In genomic region chr4:114876441-114876972, GRCm38 (mm10) we compare ENCODE assay signal across 18 mouse cellular contexts. TPM values are rescaled to one million over a fixed set of nuclear protein-coding genes. Genes with fewer than 3 reads are reported as not detected.
A peak's percentile ranks its signal among the peaks of the same experiment; 100 is the strongest.
DNase-seq lines count a peak whose midpoint lies in the region; ATAC-seq and TF ChIP-seq lines count a peak whose summit lies in the region.
"Had no signal": no experiment of that assay in that cellular context is flagged by ENCODE, and none has a peak within 500 bp of the region (broad histone marks: within the 10 kb centered on the region; RNA-seq: fewer than 3 reads in every experiment).

No protein-coding gene starts in this region.

- DNase-seq in adrenal gland, adult 2 months, result peak; percentile 10
- no peak for DNase-seq in adrenal gland, adult 18-20 months (ENCODE audit: low spot score in 2 of 2)
- no peak for DNase-seq in kidney, adult 11 months
- DNase-seq in testis, postnatal 10 days (ENCODE audit: low spot score), result peak; percentile 45
- no peak for DNase-seq in testis, postnatal 14 days (ENCODE audit: low spot score)
- DNase-seq in frontal cortex, postnatal 14 days (ENCODE audit: low spot score in 2 of 2), result no peak

- no peak for TF ChIP-seq CTCF in intestine, postnatal 0 days (IDR thresholded peaks at IDR 0.05; ENCODE audit: low read depth)

- H3K9ac ChIP-seq in kidney, embryonic 14.5 days (ENCODE audit: low read depth, low read length), result no peak overlapping the region
- H3K9ac ChIP-seq in intestine, postnatal 0 days (ENCODE audit: low read depth, low read length), result no peak overlapping the region
- H3K9ac ChIP-seq: heart, embryonic 12.5 days; neural tube, embryonic 12.5 days had no signal

- H3K4me1 ChIP-seq in kidney, embryonic 14.5 days (ENCODE audit: control insufficient read depth, insufficient read depth, low read length), result no peaks in the 10 kb centered on the region; the same call in 1 of the 2 replicates
- no peaks in the 10 kb centered on the region for H3K4me1 ChIP-seq in intestine, postnatal 0 days (replicated peaks; ENCODE audit: control insufficient read depth, insufficient read depth, low read length)
- H3K4me1 ChIP-seq: heart, embryonic 12.5 days; neural tube, embryonic 12.5 days had no signal

- no peaks in the 10 kb centered on the region for H3K9me3 ChIP-seq in kidney, embryonic 14.5 days (ENCODE audit: control insufficient read depth, low read length)
- no peaks in the 10 kb centered on the region for H3K9me3 ChIP-seq in intestine, postnatal 0 days (ENCODE audit: control insufficient read depth)
- H3K9me3 ChIP-seq: heart, embryonic 12.5 days; neural tube, embryonic 12.5 days had no signal

- no peak overlapping the region for H3K27ac ChIP-seq in kidney, embryonic 14.5 days (ENCODE audit: low read depth, low read length)
- no peak overlapping the region for H3K27ac ChIP-seq in intestine, postnatal 0 days (ENCODE audit: low read depth, low read length)
- H3K27ac ChIP-seq: neural tube, embryonic 12.5 days had no signal

- peak; percentile 75; the same call in 1 of the 2 replicates for ATAC-seq in kidney, embryonic 14.5 days (ENCODE audit: low FRiP score, low TSS enrichment)
- ATAC-seq in intestine, postnatal 0 days, result no peak

- H3K4me2 ChIP-seq in kidney, embryonic 14.5 days (replicated peaks; ENCODE audit: low read depth, low read length), result no peak overlapping the region
- no peak overlapping the region for H3K4me2 ChIP-seq in intestine, postnatal 0 days (replicated peaks; ENCODE audit: low read depth)
- H3K4me2 ChIP-seq: heart, embryonic 12.5 days; neural tube, embryonic 12.5 days had no signal

- no peaks in the 10 kb centered on the region for H3K27me3 ChIP-seq in kidney, embryonic 14.5 days (ENCODE audit: control insufficient read depth, insufficient read depth, low read length)
- H3K27me3 ChIP-seq in intestine, postnatal 0 days (replicated peaks; ENCODE audit: control insufficient read depth, insufficient read depth, low read length), result 0 out of 2 replicates have a peak, but pooled peaks cover 3% of the 10 kb centered on the region
- H3K27me3 ChIP-seq: neural tube, embryonic 12.5 days had no signal

- H3K36me3 ChIP-seq in kidney, embryonic 14.5 days (ENCODE audit: control insufficient read depth, insufficient read depth, low read length), result no peaks in the 10 kb centered on the region
- no peaks in the 10 kb centered on the region for H3K36me3 ChIP-seq in intestine, postnatal 0 days (ENCODE audit: control insufficient read depth, insufficient read depth)
- H3K36me3 ChIP-seq: heart, embryonic 12.5 days; neural tube, embryonic 12.5 days had no signal

- 31% methylated on average over 8 of the region's 8 CpGs for WGBS in kidney, embryonic 14.5 days
- 56% methylated on average over 8 of the region's 8 CpGs for WGBS in intestine, postnatal 0 days

- H3K4me3 ChIP-seq in kidney, embryonic 14.5 days (ENCODE audit: low read length), result no peak overlapping the region
- no peak overlapping the region for H3K4me3 ChIP-seq in intestine, postnatal 0 days (ENCODE audit: low read depth, low read length)
- H3K4me3 ChIP-seq: heart, embryonic 12.5 days; neural tube, embryonic 12.5 days had no signal

RNA-seq across cellular contexts. Expression of gene Foxd2, which starts 32.2 kb away (rescaled TPM):
- total RNA-seq in adrenal gland, adult 2 months (2021), result 1 to 10 TPM; 1.2 to 2.8 TPM
- 5.7 and 6.3 TPM in 2 replicates for polyA plus RNA-seq in adrenal gland, adult 2 months (2012; rRNA removed)
- 1 to 10 TPM; 2.3 to 3.0 TPM for total RNA-seq in adrenal gland, adult 18-20 months (2021)
- polyA plus RNA-seq in kidney, embryonic 14.5 days (2014; fragmentation: Nextera tagmentation; extraction: Ambion mirVana), result 5.0 and 8.3 TPM in 2 replicates
- 0.50 TPM in 1 of 2 replicates, not detected in the other for polyA plus RNA-seq in intestine, postnatal 0 days (2015; fragmentation: Nextera tagmentation; extraction: Ambion mirVana)
- polyA plus RNA-seq: heart, embryonic 12.5 days; liver, embryonic 16.5 days had no signal

RNA-seq across cellular contexts. Expression of gene Foxe3, which starts 49.3 kb away (rescaled TPM):
- total RNA-seq in adrenal gland, adult 2 months (2021), result not detected
- 0.20 and 1.2 TPM in 2 replicates for polyA plus RNA-seq in adrenal gland, adult 2 months (2012; rRNA removed)
- total RNA-seq in adrenal gland, adult 18-20 months (2021), result not detected
- not detected in 2 replicates for polyA plus RNA-seq in kidney, embryonic 14.5 days (2014; fragmentation: Nextera tagmentation; extraction: Ambion mirVana)
- polyA plus RNA-seq in intestine, postnatal 0 days (2015; fragmentation: Nextera tagmentation; extraction: Ambion mirVana), result not detected in 2 replicates
- total RNA-seq: layer of hippocampus, adult 8-10 months; left cerebral cortex, postnatal 25 days; megakaryocyte-erythroid progenitor cell, adult 5-6 weeks had no signal
- polyA plus RNA-seq: heart, embryonic 12.5 days; intestine, embryonic 14.5 days; liver, embryonic 16.5 days; neural tube, embryonic 12.5 days; small intestine, adult 2 months had no signal

RNA-seq across cellular contexts. Expression of gene Gm12830, which starts 55.0 kb away (rescaled TPM):
- not detected for total RNA-seq in adrenal gland, adult 2 months (2021)
- polyA plus RNA-seq in adrenal gland, adult 2 months (2012; rRNA removed), result not detected in 2 replicates
- total RNA-seq in adrenal gland, adult 18-20 months (2021), result not detected
- polyA plus RNA-seq in kidney, embryonic 14.5 days (2014; fragmentation: Nextera tagmentation; extraction: Ambion mirVana), result 0.15 and 0.17 TPM in 2 replicates
- polyA plus RNA-seq in intestine, postnatal 0 days (2015; fragmentation: Nextera tagmentation; extraction: Ambion mirVana), result not detected in 2 replicates
- total RNA-seq: layer of hippocampus, adult 8-10 months; left cerebral cortex, postnatal 25 days; megakaryocyte-erythroid progenitor cell, adult 5-6 weeks had no signal
- polyA plus RNA-seq: forebrain, embryonic 11.5 days; heart, embryonic 12.5 days; intestine, embryonic 14.5 days; liver, embryonic 16.5 days; neural tube, embryonic 12.5 days; small intestine, adult 2 months; testis, adult 2 months had no signal

Comparison
In these comparisons a context has a peak if more than half of its experiments do, and no peak if none do; other contexts are left out.
1. DNase-seq: peak in adrenal gland, adult 2 months (single experiment) and testis, postnatal 10 days (single experiment); none in adrenal gland, adult 18-20 months (0 of 2), kidney, adult 11 months (single experiment), testis, postnatal 14 days (single experiment) and frontal cortex, postnatal 14 days (0 of 2).